Mouse (Mus musculus) Muller cell, postnatal 12 days (primary cell): ENCODE data around the gene Kdelc1.

Experiments
- DNase-seq: peaks from one replicate; pipeline ENCODE4 v3.0.0-alpha.2; 2015; ENCODE audit errors: inconsistent ontology term

Gene Kdelc1

GRCm38 (mm10) chr1:44063439-44063838, 55.2 kb downstream of the Kdelc1 start:
- DNase-seq = no peak

- no peak for DNase-seq
These were observed 56.8 kb downstream of the Kdelc1 start, which contains the start of gene Gm8251 for GRCm38 (mm10) chr1:44061836-44062235. TSS of gene Gm8251 (minus strand) at chr1:44061936.

- DNase-seq = no peak
These were observed 60.8 kb downstream of the Kdelc1 start for GRCm38 (mm10) chr1:44057805-44058204.
